Mouse (Mus musculus) mature B cell (primary cell): ENCODE results near the gene Ube2g1.

Experiments used
- in situ Hi-C: fragments of 300-500 bp; cut with MboI; formaldehyde crosslinking; loops from 2 replicates; pipeline ENCODE4 v1.14.3; 2019

The Ube2g1 gene

DNA sequence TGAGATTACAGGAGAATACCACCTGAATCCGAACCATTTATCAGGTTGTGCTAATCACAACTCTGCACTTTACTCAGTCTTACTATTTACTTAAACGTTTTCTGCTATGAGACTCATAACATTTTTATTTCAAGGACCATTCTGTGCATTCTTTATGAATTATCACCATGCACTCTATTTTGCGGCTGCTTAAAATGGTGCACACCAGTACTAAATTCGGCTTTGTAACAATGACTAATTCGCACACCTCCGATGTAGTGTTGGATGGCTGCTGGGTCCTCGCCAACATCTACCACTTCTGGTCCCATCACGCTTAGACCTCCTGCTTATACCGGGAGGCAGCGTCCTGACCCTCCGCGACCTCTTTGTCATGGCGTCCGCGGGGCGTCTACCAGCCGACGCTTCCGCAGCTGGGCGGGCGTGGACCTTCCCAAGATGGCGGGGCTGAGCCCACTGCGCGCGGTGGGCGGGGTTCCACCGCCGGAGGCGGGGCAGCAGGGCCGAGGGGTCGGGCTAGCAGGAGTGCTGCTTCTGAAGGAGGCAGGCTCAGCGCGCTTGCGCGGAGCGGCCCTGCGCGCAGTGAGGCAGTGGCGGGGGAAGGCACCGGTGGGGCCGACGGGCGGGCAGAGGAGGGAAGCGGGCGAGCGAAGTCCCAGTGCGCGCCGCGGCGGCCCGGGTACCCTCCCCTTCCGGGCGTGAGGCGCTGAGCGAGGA, at the start of gene Ube2g1:
TSS of gene Ube2g1 (plus strand) at position 590 of the 714 bp plus-strand sequence.
- in situ Hi-C loops, result no loop called here

DNA sequence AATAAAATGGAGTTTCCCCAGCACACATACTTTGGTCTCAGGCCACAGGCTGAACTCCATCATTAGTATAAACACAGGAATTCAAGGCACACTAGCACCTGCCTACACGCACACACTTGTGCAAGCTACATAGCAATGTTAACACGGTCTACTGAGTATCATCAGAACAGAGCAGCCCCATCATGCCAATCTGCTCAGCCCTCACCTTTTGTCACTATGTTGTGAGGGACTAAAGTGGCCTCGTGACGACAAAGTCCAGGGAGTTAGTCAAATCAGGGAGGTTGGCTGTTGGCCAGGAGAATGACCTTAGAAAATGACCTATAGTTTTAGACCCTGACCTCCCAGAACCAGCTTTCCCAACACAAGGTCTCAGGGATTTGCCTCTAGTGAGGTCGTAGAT, 48.9 kb upstream of the Ube2g1 start:
- in situ Hi-C loops, result no loop called here

DNA sequence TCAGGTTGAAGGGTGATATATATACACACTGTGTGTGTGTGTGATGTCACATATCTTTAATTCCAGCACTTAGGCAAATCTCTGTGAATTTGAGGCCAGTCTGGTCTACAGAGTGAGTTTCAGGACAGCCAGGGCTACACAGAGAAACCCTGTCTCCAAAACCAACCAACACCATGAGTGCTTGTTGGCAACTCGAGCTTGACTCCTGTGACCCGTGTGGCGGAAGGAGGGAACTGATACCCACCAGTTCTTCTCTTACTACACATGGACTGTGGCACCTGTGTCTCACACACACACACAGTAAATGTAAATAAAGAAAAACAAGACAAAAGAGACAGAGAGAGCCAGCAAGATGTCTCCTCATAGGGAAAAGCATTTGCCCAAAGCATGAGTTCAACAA, 46.4 kb upstream of the Ube2g1 start:
- in situ Hi-C loops, result loop anchor here (10.0 kb wide), 1 partner anchor 216 kb away; no protein-coding TSS in a partner anchor

GRCm38 (mm10) chr11:72564232-72564807, 42.8 kb upstream of the Ube2g1 start:
- in situ Hi-C loops, result loop anchor here (10.0 kb wide), 1 partner anchor 220 kb away; no protein-coding TSS in a partner anchor

GRCm38 (mm10) chr11:72566304-72566703, 40.8 kb upstream of the Ube2g1 start:
- in situ Hi-C loops, result loop anchor here (10.0 kb wide), 1 partner anchor 222 kb away; no protein-coding TSS in a partner anchor

GRCm38 (mm10) chr11:72566816-72567338, 40.2 kb upstream of the Ube2g1 start:
- in situ Hi-C loops, result loop anchor here (10.0 kb wide), 1 partner anchor 222 kb away; no protein-coding TSS in a partner anchor

- in situ Hi-C loops, result loop anchor here (10.0 kb wide), 1 partner anchor 224 kb away; no protein-coding TSS in a partner anchor
Measured at GRCm38 (mm10) chr11:72569051-72569450, 38.0 kb upstream of the Ube2g1 start.

DNA sequence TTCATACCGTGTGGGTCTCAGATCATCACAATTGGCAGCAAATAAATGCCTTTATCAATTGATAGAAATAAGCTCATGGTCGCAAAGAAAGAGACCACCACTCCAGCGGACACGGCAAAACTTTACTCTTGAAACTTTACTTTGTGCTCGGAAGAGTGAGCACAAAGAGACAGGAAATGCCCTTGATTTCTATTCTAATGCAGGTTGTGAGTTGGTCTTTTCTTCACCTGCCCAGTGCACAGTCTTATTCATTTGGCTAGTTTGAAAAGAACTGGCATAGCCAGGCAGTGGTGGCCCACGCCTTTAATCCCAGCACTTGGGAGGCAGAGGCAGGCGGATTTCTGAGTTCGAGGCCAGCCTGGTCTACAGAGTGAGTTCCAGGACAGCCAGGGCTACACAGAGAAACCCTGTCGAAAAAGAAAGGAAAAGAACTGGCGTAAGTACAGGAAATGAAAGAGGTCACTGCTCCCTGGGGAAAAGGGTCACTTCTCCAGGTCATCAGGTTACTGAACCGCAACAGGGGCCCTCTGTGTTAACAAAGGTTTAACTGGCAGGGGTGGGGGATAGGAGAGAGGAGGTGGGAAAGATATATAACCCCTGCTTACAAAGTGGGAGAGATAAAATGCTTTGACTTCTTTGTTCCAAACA, 37.3 kb upstream of the Ube2g1 start:
- in situ Hi-C loops, result loop anchor here (10.0 kb wide), 1 partner anchor 225 kb away; no protein-coding TSS in a partner anchor

DNA sequence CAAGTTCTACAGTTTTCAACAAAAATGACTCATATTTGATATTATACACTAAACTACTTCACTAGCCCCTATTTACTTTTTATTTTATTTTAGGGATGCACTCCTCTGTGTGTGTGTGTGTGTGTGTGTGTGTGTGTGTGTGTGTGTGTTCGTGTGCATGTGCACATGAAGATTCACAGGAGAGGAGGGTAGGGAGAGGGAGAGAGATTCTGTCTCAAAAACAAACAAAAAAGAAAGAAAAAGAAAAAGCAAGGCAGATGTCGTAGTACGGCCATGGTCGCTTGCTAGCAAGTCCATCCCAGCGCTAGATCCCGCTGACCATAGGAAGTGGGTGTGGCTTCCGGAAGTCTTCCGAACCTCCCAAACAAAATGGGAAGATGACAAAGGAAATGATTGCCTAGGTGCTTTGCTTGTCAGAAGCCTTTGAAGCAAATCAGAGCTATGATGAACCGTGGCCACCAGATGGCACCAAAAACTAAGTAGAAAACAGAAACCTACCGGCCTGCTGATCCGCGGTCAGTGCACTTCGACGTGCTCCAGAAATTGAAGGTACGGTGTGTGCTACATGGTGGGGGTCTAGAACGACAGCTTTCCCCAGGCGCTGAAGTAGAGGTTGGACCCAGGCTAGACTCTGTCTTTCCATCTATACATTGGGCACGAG, 36.6 kb upstream of the Ube2g1 start:
- in situ Hi-C loops, result no loop called here

GRCm38 (mm10) chr11:72573819-72574218, 33.3 kb upstream of the Ube2g1 start:
- in situ Hi-C loops, result no loop called here

DNA sequence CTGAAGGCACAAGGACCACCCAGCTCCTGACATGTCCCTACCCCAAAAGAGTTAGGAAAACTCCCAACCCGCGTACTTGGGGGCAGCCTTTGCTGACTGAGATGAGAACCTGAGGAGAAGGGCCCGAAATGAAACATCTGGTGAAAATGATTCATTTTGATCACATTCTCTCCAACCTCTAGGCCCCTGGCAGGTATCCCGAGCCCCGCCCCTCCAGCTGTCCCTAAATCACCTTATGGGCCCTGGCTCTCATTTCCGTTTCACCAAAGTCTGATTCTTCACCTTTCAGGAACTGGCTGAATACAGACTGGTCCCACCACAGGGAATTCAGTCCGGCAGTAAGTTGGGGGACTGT, 31.0 kb upstream of the Ube2g1 start:
- in situ Hi-C loops, result loop anchor here (5.0 kb wide), 1 partner anchor 156 kb away; no protein-coding TSS in a partner anchor

DNA sequence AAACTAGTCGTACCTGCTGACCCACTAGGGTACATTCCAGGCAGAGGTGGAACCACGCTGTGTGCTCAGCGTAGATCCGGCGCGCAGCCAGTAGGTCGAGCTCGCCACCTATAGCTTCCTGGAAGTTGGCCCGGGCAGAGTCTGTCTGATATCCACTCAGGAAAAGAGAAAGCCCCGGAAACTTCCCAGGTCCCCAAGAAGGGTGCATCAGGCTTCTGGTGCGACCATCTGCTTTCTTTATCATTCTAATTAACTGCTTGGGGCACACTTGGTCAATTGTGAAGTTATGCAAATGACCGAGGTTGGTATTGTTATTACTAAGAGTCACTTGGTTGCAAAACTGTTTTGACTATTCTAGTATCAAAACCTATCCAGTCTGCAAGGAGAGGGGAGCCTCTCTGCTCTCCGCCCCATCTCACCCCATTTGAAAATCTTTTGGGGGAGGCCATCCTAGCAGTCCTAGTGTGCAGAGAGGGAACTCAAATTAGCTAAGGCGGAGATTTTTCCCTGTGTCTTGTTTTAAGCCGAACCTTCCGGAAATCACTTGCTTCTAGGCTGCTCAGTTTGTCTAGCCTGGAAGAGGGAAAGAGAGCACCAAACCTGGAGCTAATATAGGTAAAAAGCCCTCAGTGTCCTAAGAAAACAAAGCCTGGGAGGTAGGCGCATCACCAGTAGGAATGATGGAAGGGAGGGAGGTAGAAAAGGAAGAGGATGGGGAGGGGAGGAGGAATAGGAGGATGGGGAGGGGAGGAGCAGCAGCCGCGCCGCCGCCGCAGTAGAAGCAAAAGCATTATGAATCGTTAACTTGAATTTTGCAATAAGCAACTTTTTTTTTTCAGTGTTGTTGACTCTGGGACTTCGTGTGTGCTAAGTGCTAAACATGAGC, 30.4 kb upstream of the Ube2g1 start:
- in situ Hi-C loops, result loop anchor here (5.0 kb wide), 1 partner anchor 156 kb away; no protein-coding TSS in a partner anchor

DNA sequence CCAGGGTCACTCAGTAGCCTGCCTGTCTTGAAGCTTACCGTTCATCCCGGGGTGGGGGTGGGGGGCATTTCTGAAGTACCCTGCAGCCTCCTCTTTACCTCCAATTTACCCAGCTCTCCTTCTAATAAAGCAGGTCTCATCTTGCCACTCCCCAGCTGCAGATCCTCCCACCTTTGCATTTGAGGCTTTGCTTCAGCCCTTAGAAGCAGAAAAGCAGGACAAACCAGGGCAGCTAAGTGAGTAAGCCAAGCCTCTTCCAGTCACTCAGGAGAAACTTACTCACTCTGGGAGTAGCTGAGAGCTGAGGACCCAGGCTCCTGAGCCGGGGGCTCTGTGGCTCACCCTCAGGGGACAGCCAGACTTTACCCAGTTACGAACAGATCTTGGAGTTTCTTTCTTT, 28.6 kb upstream of the Ube2g1 start:
- in situ Hi-C loops, result loop anchor here (5.0 kb wide), 1 partner anchor 154 kb away; no protein-coding TSS in a partner anchor

- in situ Hi-C loops, result no loop called here
Measured at GRCm38 (mm10) chr11:72581609-72582447, 25.3 kb upstream of the Ube2g1 start.

DNA sequence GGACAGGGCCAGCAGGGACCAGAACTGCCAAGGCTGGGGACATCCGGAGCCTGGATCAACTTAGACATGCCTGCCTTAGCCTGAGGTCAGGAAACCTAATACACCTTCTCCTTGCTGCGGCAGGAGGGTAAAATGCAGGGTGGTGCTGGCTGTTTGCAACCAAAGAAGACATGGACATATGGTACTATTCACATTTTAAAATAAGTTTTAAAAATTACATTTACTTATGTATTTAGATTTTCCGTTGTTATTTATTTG, 24.7 kb upstream of the Ube2g1 start:
- in situ Hi-C loops, result no loop called here

DNA sequence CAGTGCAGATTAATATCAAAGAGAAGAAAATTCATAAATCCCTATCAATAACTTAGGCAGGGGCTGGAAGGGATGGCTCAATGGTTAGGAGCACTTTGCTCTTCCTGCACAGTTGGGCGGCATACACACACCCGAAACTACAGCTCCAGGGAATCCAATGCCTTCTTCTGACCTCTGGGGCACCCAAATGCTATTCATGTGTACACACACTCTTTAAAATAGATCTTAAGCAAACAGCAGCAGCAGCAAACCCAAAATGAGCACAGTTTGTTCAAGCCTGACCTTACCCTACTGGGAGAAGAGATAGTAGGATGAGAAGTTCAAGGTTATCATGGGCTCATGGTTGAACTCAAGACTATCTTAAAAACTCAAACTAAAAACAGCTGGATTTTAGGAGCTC, 24.0 kb upstream of the Ube2g1 start:
- in situ Hi-C loops, result no loop called here

GRCm38 (mm10) chr11:72586570-72586969, 20.5 kb upstream of the Ube2g1 start:
- in situ Hi-C loops, result no loop called here

- in situ Hi-C loops, result no loop called here
Measured at GRCm38 (mm10) chr11:72587537-72588233, 19.4 kb upstream of the Ube2g1 start.

DNA sequence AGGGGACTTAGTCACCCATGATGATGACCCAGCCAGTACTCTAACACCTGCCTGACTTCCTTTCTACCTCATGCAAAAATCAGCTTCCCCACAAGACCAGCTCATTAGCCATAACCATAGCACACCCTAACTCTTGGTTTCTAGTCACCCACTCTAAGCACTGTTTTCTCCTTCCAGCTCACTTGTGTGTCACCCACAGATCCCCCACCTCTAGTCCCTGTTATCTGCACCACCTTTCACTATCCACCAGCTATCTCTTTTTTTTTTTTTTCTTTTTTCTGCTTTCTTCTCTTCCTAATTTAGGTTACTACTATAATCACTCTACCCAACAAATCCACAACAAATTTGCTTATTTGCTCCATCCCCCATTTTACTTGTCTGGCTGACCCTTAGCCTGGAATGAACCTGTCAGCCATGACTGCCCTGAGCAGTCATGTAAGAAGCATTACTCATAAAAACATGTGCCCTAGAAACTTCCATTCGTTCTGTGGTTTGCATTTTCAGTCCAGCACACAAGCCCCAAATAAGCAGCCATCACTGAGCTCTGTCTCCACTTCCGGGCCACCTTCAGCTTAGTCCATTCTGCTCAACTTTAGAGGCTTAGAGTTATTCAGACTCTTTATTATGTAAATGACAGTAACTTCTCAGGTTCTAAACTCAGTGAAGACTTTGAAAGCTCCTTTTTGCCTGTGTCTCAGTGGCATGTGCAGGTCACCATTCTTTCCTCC, 11.9 kb upstream of the Ube2g1 start:
- in situ Hi-C loops, result no loop called here
